Mouse (Mus musculus): Measurements from ENCODE around the gene Stat3.

DNA sequence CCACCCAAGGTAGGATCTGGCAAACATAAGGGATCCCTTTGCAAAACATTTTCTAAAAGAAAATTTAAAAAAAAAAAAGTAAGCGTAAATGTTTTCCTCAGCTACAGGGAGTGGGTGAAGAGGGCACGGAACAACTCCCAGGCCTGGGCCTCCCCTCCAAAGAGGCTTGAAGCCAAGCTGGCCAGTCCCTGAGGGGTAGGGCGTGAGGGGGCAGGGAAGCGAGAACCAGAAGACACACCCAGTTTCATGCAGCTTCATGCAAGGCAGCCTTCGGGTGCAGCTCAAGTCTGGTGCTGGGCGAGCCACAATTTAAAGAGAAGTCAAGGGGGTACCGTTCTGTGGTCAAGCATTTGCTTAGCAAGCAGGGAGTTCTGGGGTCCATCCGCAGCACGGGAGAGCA lies 24.3 kb upstream of the Stat3 start:
- no peak for TF ChIP-seq MAZ (IDR thresholded peaks at IDR 0.05; ENCODE audit: low read depth, low read length)
- no peak for TF ChIP-seq CTCF (IDR thresholded peaks at IDR 0.05 in 2 of 3, conservative IDR thresholded peaks at IDR 0.05 in 1 of 3; ENCODE audit: control insufficient read depth in 1 of 3, insufficient read depth in 1 of 3, low read depth in 2 of 3, low read length in 3 of 3, poor library complexity in 1 of 3, severe bottlenecking in 1 of 3)
- no peak for TF ChIP-seq ELF1 (IDR thresholded peaks at IDR 0.05; ENCODE audit: low read depth, low read length)
- no peak for TF ChIP-seq GATA1 (IDR thresholded peaks at IDR 0.05; ENCODE audit: low read depth, low read length)
- no peak for TF ChIP-seq POLR2AphosphoS2 (IDR thresholded peaks at IDR 0.05; ENCODE audit: low read length)
- no peak for TF ChIP-seq EP300 (IDR thresholded peaks at IDR 0.05; ENCODE audit: low read depth in 1 of 2, low read length in 2 of 2)
- TF ChIP-seq MEF2A (IDR thresholded peaks at IDR 0.05; ENCODE audit: extremely low read depth, insufficient replicate concordance, low read depth, low read length, poor library complexity, severe bottlenecking), result no peak
- TF ChIP-seq ZNF384 (IDR thresholded peaks at IDR 0.05; ENCODE audit: low read depth, low read length), result no peak

All from MEL (cell line).